Mouse (Mus musculus) adrenal gland, adult (tissue): ENCODE measurements around the gene Kcnc3.

Source experiments
- DNase-seq, 2 experiments: peaks; one replicate each; pipeline ENCODE4 v3.0.0; 2022 to 2023; ENCODE audit warnings: low spot score in 1 of 2; ENCODE audit not compliant: inconsistent age in 2 of 2

Gene Kcnc3

GRCm38 (mm10) chr7:44568803-44569202 is 21.7 kb upstream of the Kcnc3 start:
- no peak for DNase-seq

GRCm38 (mm10) chr7:44570989-44571388 is 19.5 kb upstream of the Kcnc3 start:
- DNase-seq, result no peak

- no peak for DNase-seq
Measured at GRCm38 (mm10) chr7:44571811-44572210, 18.7 kb upstream of the Kcnc3 start.

- DNase-seq, result no peak
Measured at GRCm38 (mm10) chr7:44572213-44572701, 18.2 kb upstream of the Kcnc3 start, which contains the start of gene Napsa. Napsa (plus strand) TSS chr7:44572380.

- no peak for DNase-seq
Measured at GRCm38 (mm10) chr7:44572956-44573484, 17.4 kb upstream of the Kcnc3 start.

GRCm38 (mm10) chr7:44576333-44576844 is 14.1 kb upstream of the Kcnc3 start:
- no peak for DNase-seq

- no peak for DNase-seq
Measured at GRCm38 (mm10) chr7:44581637-44582036, 8.8 kb upstream of the Kcnc3 start.

- DNase-seq, result no peak
Measured at GRCm38 (mm10) chr7:44582709-44583108, 7.8 kb upstream of the Kcnc3 start.

GRCm38 (mm10) chr7:44583146-44583545 is 7.3 kb upstream of the Kcnc3 start:
- no peak for DNase-seq

GRCm38 (mm10) chr7:44584265-44584804 is 6.1 kb upstream of the Kcnc3 start:
- no peak for DNase-seq

GRCm38 (mm10) chr7:44584921-44585320 is 5.5 kb upstream of the Kcnc3 start:
- no peak for DNase-seq

GRCm38 (mm10) chr7:44585606-44586005 is 4.9 kb upstream of the Kcnc3 start:
- DNase-seq, result no peak

GRCm38 (mm10) chr7:44586518-44586917 is 3.9 kb upstream of the Kcnc3 start:
- DNase-seq, result no peak

GRCm38 (mm10) chr7:44586930-44587329 is 3.5 kb upstream of the Kcnc3 start:
- peak; percentile 57 to 78 for DNase-seq

- no peak for DNase-seq
Measured at GRCm38 (mm10) chr7:44587676-44588075, 2.8 kb upstream of the Kcnc3 start.

- DNase-seq, result no peak
Measured at GRCm38 (mm10) chr7:44588338-44588737, 2.1 kb upstream of the Kcnc3 start.

- peak; percentile 80 to 83 for DNase-seq
Measured at GRCm38 (mm10) chr7:44589149-44589548, 1.3 kb upstream of the Kcnc3 start.

GRCm38 (mm10) chr7:44589946-44590345 is 518 bp upstream of the Kcnc3 start:
- peak in 1 of 2 experiments; percentile 62 for DNase-seq

GRCm38 (mm10) chr7:44591348-44592116 is 1.1 kb downstream of the Kcnc3 start:
- peak in 1 of 2 experiments; percentile 59 for DNase-seq

- DNase-seq, result no peak
Measured at GRCm38 (mm10) chr7:44593051-44593450, 2.6 kb downstream of the Kcnc3 start.

- peak; percentile 88 to 92 for DNase-seq
Measured at GRCm38 (mm10) chr7:44593775-44594174, 3.3 kb downstream of the Kcnc3 start.

GRCm38 (mm10) chr7:44594291-44594690 is 3.8 kb downstream of the Kcnc3 start:
- DNase-seq, result no peak
